Mouse (Mus musculus): ENCODE measurements around the gene Gm15293. TPM values are rescaled to one million over a fixed set of nuclear protein-coding genes. Genes with fewer than 3 reads are reported as not detected.

Gm15293 gene
- total RNA-seq (2023): not detected

GRCm38 (mm10) chr8:21201261-21201660, at the start of gene Gm15293:
Gene Gm15293 (plus strand): TSS chr8:21201561.

GRCm38 (mm10) chr8:21161977-21162376, 39.4 kb upstream of the Gm15293 start, which contains the start of gene Defa22:
Gene Defa22 (plus strand): TSS chr8:21162277.

DNA sequence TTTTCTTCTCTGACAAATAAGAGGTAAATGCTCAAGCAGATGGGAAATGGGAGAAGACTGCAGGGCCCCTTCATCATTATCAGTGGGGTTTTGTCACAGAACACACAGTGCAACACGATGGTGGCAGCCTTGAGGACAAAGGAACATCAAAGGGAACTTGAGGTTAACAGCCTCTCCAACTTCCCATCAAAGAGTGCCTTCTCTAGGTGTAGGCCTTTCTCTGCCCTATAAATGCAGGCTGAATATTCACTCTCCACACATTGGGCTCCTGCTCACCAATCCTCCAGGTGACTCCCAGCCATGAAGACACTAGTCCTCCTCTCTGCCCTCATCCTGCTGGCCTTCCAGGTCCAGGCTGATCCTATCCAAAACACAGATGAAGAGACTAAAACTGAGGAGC, 10.0 kb upstream of the Gm15293 start, which contains the start of gene Defa31:
Gene Defa31, plus strand, starts transcription at position 301 of the 400 bp plus-strand sequence.

Other genes with a start within 250 kb of the Gm15293 start
- gene Defa21, start 176.0 kb upstream of the Gm15293 start, total RNA-seq (2023): not detected
- not detected for gene Defa23, start 146.5 kb upstream of the Gm15293 start, total RNA-seq (2023)
- gene Defa35, start 136.5 kb upstream of the Gm15293 start, total RNA-seq (2023): not detected
- not detected for gene Defa25, start 117.1 kb upstream of the Gm15293 start, total RNA-seq (2023)
- not detected for gene Gm14851, start 105.5 kb upstream of the Gm15293 start, total RNA-seq (2023)
- not detected for gene Defa30, start 66.9 kb upstream of the Gm15293 start, total RNA-seq (2023)
- not detected for gene Defa22, start 39.3 kb upstream of the Gm15293 start, total RNA-seq (2023)
- not detected for gene Defa31, start 9.9 kb upstream of the Gm15293 start, total RNA-seq (2023)
- not detected for gene Gm15292, start 48.2 kb downstream of the Gm15293 start, total RNA-seq (2023)
- gene Defa27, start 114.0 kb downstream of the Gm15293 start, total RNA-seq (2023): not detected
- not detected for gene Defa29, start 125.5 kb downstream of the Gm15293 start, total RNA-seq (2023)
- not detected for gene Defa2, start 177.0 kb downstream of the Gm15293 start, total RNA-seq (2023)
- not detected for gene Defa33, start 190.2 kb downstream of the Gm15293 start, total RNA-seq (2023)
- not detected for gene Defa36, start 225.8 kb downstream of the Gm15293 start, total RNA-seq (2023)

All from CD4-positive naive resting alpha-beta T cell, adult 57 days (primary cell).